Mouse (Mus musculus): Measurements from ENCODE around the gene Gfy. TPM values are rescaled to one million over a fixed set of nuclear protein-coding genes. Genes with fewer than 3 reads are reported as not detected.

Gfy gene
- polyA plus RNA-seq, 1 experiment from 2014 or later = not detected

DNA sequence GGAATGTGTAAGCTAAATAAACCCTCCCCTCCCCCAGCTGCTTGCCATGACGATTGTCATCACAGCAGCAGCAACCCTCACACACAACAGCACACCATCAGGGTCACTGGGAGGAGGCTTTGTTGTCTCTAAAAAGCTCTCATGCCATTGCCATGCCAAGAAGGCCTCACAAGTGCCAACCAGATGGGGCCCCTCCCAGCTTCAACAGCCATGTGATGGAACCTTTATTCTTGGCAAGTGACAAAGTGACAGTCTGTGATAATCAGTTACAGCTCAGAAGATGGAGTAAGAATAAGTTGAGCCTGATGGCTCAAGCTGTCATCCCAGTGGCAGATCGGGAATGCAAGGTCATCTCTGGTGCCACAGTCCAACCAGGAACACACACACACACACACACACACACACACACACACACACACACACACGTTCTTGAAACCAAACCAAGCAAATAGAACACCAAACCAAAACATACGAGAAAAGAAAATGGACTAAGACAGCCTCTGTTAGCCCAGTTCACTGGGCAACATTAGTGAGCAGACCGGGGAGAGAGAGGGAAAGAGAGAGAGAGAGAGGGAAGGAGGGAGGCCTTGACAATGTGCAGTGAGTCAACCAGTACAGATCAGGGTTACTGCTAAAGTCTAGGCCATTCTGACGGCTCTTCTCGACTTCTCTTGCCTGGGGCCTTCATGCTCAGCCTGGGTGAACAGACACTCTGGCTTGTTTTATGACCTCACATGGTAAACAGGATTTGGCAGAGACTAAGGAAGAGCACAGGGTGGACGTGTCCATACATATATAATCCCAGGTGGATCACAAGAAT lies 39.3 kb downstream of the Gfy start:
- H3K36me3 ChIP-seq = peaks cover 39% of the 10 kb centered on the region
- no peaks in the 10 kb centered on the region for H3K9me3 ChIP-seq
- ATAC-seq (ENCODE audit: low FRiP score, low read depth) = no peak
- no peak overlapping the region for H3K4me3 ChIP-seq
- H3K27ac ChIP-seq = no peak overlapping the region
- H3K27me3 ChIP-seq = peaks cover 21% of the 10 kb centered on the region
- 0 out of 2 replicates have a peak, but pooled peaks cover 7% of the 10 kb centered on the region for H3K4me1 ChIP-seq
- H3K4me2 ChIP-seq (replicated peaks) = no peak overlapping the region
- 69% methylated on average over 8 of the region's 8 CpGs for WGBS
- no peak overlapping the region for H3K9ac ChIP-seq

DNA sequence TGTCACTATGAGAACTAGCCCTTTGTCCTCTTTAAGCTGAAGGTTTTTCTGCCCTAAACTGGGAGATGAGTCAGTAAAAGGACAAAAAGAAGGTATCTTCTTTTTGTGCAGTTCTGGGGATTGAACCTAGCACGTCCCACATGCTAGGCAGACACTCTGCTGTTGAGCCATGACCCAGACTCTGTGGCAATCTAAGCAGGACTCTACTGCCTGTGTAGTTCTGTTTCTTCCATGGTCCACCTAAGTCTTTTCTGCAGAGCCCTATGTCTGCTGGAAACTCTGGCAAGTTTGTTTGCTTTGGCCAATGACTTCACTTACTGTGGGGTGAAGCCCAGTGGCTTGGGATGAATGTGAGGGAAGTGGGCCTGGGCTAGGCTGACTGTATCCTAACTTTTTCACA lies 41.0 kb downstream of the Gfy start:
- peaks cover 31% of the 10 kb centered on the region for H3K27me3 ChIP-seq
- H3K36me3 ChIP-seq = peaks cover 21% of the 10 kb centered on the region
- no peak for ATAC-seq (ENCODE audit: low FRiP score, low read depth)
- H3K9ac ChIP-seq = 0 out of 2 replicates have a peak overlapping the region, but pooled peaks have one; percentile 19
- H3K4me3 ChIP-seq = no peak overlapping the region
- no peaks in the 10 kb centered on the region for H3K9me3 ChIP-seq
- 79% methylated on average over 1 of the region's 1 CpGs for WGBS
- 0 out of 2 replicates have a peak, but pooled peaks cover 7% of the 10 kb centered on the region for H3K4me1 ChIP-seq
- no peak overlapping the region for H3K4me2 ChIP-seq (replicated peaks)
- no peak overlapping the region for H3K27ac ChIP-seq

DNA sequence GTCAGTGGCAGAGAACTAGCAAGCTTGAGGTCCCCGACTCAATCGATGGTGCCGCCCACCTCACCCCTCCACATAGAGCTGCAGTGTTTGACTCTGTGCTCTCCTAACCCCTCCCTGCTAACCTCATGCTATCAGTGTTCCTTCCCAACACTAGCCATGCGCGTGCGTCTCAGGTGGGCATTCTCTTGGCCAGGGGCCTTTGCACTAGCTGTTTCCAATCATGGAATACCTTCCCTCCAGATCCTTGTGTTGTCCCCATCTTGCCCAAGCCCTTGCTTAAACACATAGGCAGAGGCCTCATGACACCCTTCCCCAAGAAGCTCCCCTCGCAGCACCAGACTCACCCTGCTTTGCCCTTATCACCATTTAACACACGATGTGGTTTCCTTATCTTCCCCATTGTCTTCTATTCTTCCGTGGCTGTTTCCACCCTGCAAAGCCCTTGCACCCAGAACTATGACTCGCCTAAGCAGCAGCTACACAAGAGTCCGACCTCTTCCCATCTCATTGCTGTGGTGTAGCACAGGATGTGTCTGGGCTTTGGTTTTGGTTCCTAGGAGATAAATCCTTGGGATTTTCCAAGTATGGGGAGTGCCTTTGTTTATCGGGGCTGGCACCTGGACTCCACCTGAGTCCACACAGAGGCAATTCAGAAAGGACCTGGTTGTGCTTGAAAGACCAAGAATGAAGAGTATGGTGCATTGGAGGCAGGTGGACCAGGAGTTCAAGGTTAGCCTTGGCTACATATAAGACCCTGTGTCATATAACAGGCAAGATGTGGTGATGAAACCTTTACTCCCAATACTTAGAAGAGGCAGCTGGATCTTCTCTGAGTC lies 42.0 kb downstream of the Gfy start:
- Histone ChIP-seq H3K9ac (no peak overlapping the region), H3K27ac (no peak overlapping the region), H3K27me3 (peaks cover 31% of the 10 kb centered on the region), H3K4me2 (replicated peaks) (no peak overlapping the region), H3K4me1 (0 out of 2 replicates have a peak, but pooled peaks cover 7% of the 10 kb centered on the region), H3K4me3 (no peak overlapping the region), H3K36me3 (peaks cover 11% of the 10 kb centered on the region), H3K9me3 (no peaks in the 10 kb centered on the region)
- ATAC-seq (ENCODE audit: low FRiP score, low read depth) = no peak
- 81% methylated on average over 12 of the region's 12 CpGs for WGBS

DNA sequence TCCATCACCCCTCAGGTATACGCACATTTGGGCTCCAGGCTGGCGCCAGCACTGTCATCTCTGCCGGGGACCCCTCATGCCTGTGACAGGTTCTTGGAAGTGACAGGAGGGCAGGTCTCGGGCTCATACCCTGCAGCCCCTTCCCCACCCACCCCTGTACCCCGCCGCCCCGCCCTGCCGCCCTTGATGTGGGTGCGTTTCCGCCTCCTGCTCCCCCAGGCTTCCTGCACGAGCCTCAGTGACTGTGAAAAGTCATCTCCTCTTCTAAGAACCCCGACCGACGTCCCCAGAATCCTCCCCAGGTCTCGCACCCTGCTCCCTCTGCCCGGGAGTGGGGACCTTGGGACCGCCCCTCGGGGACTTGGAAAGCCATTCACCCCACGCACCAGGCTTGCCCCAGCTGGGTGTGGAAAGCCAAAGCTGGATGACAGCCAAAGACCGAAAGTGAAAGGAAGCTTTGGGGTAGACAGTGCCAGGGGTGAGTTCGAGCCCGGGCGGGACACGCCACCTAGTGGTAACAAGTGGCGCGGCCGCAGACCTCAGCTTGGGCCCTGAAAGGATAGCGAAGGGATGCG lies 43.3 kb downstream of the Gfy start, which contains the start of the genes Gm45713 and Flt3l:
TSS of gene Gm45713 (minus strand) at position 239 of the 575 bp plus-strand sequence.
TSS of gene Flt3l (minus strand) at position 440 of the 575 bp plus-strand sequence.
- Histone ChIP-seq H3K4me1 (0 out of 2 replicates have a peak, but pooled peaks cover 7% of the 10 kb centered on the region), H3K36me3 (no peaks in the 10 kb centered on the region; the same call in 1 of the 2 replicates), H3K4me3 (peak within 1 kb of the TSS; percentile 58), H3K9me3 (no peaks in the 10 kb centered on the region), H3K27me3 (peaks cover 31% of the 10 kb centered on the region), H3K27ac (no peak within 1 kb of the TSS), H3K4me2 (replicated peaks) (peak within 1 kb of the TSS; percentile 80), H3K9ac (peak within 1 kb of the TSS; percentile 75)
- 1% methylated on average over 29 of the region's 29 CpGs for WGBS
- ATAC-seq (ENCODE audit: low FRiP score, low read depth) = peak; percentile 77

GRCm38 (mm10) chr7:45135370-45135769 lies 44.0 kb downstream of the Gfy start:
- H3K9ac ChIP-seq = no peak overlapping the region
- no peak for ATAC-seq (ENCODE audit: low FRiP score, low read depth)
- no peaks in the 10 kb centered on the region for H3K36me3 ChIP-seq
- peaks cover 31% of the 10 kb centered on the region for H3K27me3 ChIP-seq
- H3K4me3 ChIP-seq = peak overlapping the region; percentile 58
- WGBS = 62% methylated on average over 3 of the region's 3 CpGs
- peak overlapping the region; percentile 80 for H3K4me2 ChIP-seq (replicated peaks)
- no peak overlapping the region for H3K27ac ChIP-seq
- H3K4me1 ChIP-seq = 0 out of 2 replicates have a peak, but pooled peaks cover 7% of the 10 kb centered on the region
- H3K9me3 ChIP-seq = no peaks in the 10 kb centered on the region

DNA sequence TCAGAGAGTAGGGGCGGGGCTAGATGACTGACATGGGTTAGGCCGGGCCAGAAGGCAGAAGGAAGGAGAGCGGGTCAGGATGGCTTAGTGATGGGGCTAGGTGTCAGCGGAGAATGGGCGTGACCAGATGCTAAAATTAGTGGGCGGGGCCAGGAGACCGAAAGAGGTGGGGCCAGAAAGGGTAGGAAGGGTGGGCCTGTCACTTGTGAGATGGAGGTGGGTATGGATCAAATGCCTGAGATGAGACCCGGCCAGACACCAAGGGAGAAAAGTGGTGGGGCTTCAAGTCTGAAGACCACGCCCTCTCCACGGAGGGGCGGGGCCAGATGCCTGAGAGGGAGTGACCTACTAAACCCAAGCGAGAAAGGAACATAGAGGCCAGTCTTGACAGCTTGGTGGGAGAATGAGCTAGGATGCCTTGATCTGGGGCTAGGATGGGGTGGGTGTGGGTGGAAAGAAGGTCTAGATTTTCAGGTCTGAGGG lies 44.8 kb downstream of the Gfy start:
- H3K9me3 ChIP-seq = no peaks in the 10 kb centered on the region
- peaks cover 11% of the 10 kb centered on the region for H3K4me1 ChIP-seq
- 7% methylated on average over 12 of the region's 12 CpGs for WGBS
- no peak overlapping the region for H3K27ac ChIP-seq
- H3K9ac ChIP-seq = no peak overlapping the region
- H3K36me3 ChIP-seq = no peaks in the 10 kb centered on the region
- 0 out of 2 replicates have a peak overlapping the region, but pooled peaks have one; percentile 3 for H3K4me2 ChIP-seq (replicated peaks)
- no peak overlapping the region for H3K4me3 ChIP-seq
- no peak for ATAC-seq (ENCODE audit: low FRiP score, low read depth)
- H3K27me3 ChIP-seq = peaks cover 31% of the 10 kb centered on the region

- H3K4me2 ChIP-seq (replicated peaks) = no peak overlapping the region
- H3K36me3 ChIP-seq = no peaks in the 10 kb centered on the region
- no peak for ATAC-seq (ENCODE audit: low FRiP score, low read depth)
- H3K27me3 ChIP-seq = peaks cover 31% of the 10 kb centered on the region
- 77% methylated on average over 8 of the region's 8 CpGs for WGBS
- H3K4me3 ChIP-seq = no peak overlapping the region
- no peaks in the 10 kb centered on the region for H3K9me3 ChIP-seq
- H3K9ac ChIP-seq = no peak overlapping the region
- peaks cover 17% of the 10 kb centered on the region for H3K4me1 ChIP-seq
- no peak overlapping the region for H3K27ac ChIP-seq
These were observed 45.8 kb downstream of the Gfy start for GRCm38 (mm10) chr7:45133446-45134159.

DNA sequence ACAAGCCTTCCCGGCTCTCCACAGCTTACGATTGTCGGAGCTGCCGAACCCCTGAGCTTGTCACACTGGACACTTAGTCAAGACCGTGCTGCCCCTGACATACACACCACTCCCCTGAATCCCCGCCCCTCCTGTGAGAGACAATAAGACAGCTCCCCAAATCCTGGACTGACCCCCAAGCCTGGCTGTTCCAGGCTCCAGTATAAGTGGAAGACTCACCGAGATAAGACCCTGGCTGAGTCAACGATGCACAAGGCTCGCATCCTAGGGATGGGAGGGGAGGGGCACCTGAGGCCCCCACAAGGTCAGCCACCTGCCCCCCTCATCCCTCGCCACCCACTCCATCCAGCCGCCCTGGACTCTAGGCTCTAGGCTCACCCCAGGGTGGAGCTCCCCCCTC lies 47.5 kb downstream of the Gfy start:
- peak overlapping the region; percentile 32; the same call in 1 of the 2 replicates for H3K9ac ChIP-seq
- H3K36me3 ChIP-seq = peaks cover 7% of the 10 kb centered on the region
- no peaks in the 10 kb centered on the region for H3K9me3 ChIP-seq
- H3K4me1 ChIP-seq = peaks cover 24% of the 10 kb centered on the region
- H3K4me2 ChIP-seq (replicated peaks) = no peak overlapping the region
- no peak overlapping the region for H3K27ac ChIP-seq
- peaks cover 22% of the 10 kb centered on the region for H3K27me3 ChIP-seq
- ATAC-seq (ENCODE audit: low FRiP score, low read depth) = no peak
- no peak overlapping the region for H3K4me3 ChIP-seq
- 83% methylated on average over 11 of the region's 11 CpGs for WGBS

- H3K9ac ChIP-seq = peak overlapping the region; percentile 75
- WGBS = 62% methylated on average over 15 of the region's 15 CpGs
- no peak for ATAC-seq (ENCODE audit: low FRiP score, low read depth)
- H3K4me1 ChIP-seq = peaks cover 36% of the 10 kb centered on the region
- H3K36me3 ChIP-seq = peaks cover 26% of the 10 kb centered on the region
- peak overlapping the region; percentile 68 for H3K4me3 ChIP-seq
- no peaks in the 10 kb centered on the region for H3K9me3 ChIP-seq
- H3K27ac ChIP-seq = peak overlapping the region; percentile 92; the same call in 1 of the 2 replicates
- H3K27me3 ChIP-seq = peaks cover 9% of the 10 kb centered on the region; the same call in 1 of the 2 replicates
- peak overlapping the region; percentile 73 for H3K4me2 ChIP-seq (replicated peaks)
These were observed 49.4 kb downstream of the Gfy start for GRCm38 (mm10) chr7:45129776-45130512.

GRCm38 (mm10) chr7:45129318-45129717 lies 50.1 kb downstream of the Gfy start:
- Histone ChIP-seq H3K36me3 (peaks cover 29% of the 10 kb centered on the region), H3K9ac (peak overlapping the region; percentile 75), H3K9me3 (no peaks in the 10 kb centered on the region), H3K27ac (peak overlapping the region; percentile 92), H3K4me3 (peak overlapping the region; percentile 68), H3K4me2 (replicated peaks) (peak overlapping the region; percentile 73), H3K27me3 (peaks cover 3% of the 10 kb centered on the region; the same call in 1 of the 2 replicates), H3K4me1 (peaks cover 40% of the 10 kb centered on the region)
- ATAC-seq (ENCODE audit: low FRiP score, low read depth) = no peak
- 2% methylated on average over 17 of the region's 17 CpGs for WGBS
